Mouse (Mus musculus): ENCODE measurements around the gene Irs3.

Irs3 gene

DNA sequence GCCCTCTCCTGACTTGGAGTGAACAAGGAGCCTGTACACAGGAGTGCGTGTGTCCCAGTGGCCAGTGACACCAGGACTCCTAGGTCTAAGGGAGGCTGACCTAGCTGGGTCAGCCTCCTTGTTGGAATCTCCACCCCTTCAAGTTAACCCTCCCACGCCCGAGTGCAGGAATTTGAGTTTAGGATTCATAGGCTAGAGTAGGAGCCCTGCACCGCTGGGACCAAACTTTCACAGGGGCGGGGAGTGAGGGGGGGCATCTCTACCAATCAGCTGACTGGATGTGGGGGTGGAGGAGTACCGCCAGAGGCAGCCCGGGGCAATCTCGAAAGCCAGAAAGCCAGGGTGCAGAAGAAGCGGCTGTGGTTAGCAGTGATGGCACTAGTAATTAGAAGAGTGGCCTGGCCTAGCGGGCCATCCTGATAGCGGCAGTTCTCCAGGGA, at the start of gene Irs3:
Gene Irs3, minus strand, starts transcription at position 63 of the 440 bp plus-strand sequence.
- no peak for DNase-seq (ENCODE audit: low read depth, low spot score)

GRCm38 (mm10) chr5:137694796-137695195, 49.3 kb upstream of the Irs3 start:
- no peak for DNase-seq (ENCODE audit: low read depth, low spot score)

DNA sequence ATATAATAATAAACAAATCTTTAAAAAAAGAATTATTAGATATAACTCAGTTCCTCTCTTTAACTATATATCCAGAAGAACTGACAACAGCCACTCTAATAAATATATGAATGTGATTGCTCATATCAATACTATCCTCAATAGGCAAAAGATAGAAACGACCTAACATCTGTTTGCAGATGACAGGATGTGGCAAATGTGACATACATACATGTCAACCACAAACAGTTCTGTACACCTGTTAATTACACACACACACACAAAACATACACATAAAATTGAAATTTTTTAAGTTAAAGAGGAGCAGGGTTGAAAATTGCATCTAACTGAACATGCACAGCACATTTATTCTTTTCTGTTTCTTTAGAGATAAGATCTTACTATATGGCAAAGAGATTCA, 46.4 kb upstream of the Irs3 start:
- DNase-seq (ENCODE audit: low read depth, low spot score): no peak

DNA sequence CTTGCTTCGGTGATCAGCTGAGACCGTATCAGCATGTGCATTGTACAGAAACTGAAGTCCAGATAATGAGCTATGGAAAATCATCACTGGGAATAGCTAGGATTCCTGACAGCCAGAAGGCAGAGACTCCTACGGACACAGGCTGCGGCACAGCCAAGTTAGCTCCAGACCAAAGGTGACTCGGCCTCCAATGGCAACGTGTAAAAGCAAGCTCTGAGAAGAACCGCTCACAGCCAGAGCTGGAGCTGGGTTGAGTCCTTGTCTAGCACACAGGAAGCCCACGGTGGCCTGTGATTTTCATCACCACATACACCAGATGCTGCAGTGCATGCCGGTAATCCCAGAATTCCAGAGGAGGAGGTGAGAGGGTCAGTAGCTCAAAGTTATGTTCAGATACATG, 45.0 kb upstream of the Irs3 start:
- no peak for DNase-seq (ENCODE audit: low read depth, low spot score)

- no peak for DNase-seq (ENCODE audit: low read depth, low spot score)
Measured at GRCm38 (mm10) chr5:137689974-137690373, 44.5 kb upstream of the Irs3 start.

DNA sequence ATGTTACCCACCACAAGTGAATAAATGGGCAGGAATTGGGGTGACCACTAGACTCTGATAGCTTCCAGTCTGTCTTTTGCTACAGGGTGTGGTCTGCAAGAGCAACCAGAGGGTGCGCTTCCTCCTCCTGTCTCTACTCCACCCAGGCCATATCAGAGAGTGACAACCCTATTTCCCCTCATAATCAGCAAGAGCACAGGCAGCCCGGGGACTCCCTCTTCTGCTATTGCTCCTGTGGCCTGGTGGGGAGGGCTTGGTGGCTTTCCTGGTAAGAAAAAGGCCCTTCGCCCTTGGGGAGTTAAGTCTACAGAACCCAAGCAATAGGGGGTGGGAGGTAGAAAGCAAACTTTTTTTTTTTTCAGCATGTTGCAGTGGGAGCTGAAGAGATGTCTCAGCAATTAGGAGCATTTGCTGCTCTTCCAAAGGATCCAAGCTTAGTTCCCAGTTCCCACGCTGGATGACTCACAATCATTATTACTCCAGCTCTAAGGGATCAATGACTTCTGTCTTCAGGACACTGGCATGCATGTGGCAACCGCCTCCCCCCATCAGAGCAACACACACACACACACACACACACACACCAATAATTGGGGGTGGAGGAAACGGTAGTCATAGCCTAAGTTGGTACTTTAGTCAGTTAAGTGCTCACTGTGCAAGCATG, 40.7 kb upstream of the Irs3 start:
- no peak for DNase-seq (ENCODE audit: low read depth, low spot score)

DNA sequence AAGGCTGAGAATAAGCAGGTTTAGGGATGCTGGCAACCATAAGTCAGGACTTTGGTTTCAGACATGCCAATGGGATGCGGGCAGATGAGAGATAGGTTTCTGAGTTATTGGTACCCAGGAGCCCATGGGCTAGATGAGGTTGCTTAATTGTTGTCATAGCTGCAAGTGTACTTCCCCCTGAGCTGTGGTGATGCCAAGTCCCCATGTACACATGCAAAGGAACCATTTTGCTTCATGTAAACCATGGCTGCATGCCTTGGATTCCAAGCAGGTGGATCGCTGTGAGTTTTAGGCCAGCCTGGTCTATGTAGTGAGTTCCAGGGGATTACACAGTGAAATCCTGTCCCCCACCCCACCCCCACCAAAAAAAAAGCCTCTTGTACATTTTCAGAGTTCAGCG, 40.1 kb upstream of the Irs3 start:
- DNase-seq (ENCODE audit: low read depth, low spot score): no peak

- peak; percentile 98 for DNase-seq (ENCODE audit: low read depth, low spot score)
Measured at GRCm38 (mm10) chr5:137684294-137685123, 39.0 kb upstream of the Irs3 start, which contains the start of gene Agfg2. Agfg2 (minus strand) TSS chr5:137684726.

DNA sequence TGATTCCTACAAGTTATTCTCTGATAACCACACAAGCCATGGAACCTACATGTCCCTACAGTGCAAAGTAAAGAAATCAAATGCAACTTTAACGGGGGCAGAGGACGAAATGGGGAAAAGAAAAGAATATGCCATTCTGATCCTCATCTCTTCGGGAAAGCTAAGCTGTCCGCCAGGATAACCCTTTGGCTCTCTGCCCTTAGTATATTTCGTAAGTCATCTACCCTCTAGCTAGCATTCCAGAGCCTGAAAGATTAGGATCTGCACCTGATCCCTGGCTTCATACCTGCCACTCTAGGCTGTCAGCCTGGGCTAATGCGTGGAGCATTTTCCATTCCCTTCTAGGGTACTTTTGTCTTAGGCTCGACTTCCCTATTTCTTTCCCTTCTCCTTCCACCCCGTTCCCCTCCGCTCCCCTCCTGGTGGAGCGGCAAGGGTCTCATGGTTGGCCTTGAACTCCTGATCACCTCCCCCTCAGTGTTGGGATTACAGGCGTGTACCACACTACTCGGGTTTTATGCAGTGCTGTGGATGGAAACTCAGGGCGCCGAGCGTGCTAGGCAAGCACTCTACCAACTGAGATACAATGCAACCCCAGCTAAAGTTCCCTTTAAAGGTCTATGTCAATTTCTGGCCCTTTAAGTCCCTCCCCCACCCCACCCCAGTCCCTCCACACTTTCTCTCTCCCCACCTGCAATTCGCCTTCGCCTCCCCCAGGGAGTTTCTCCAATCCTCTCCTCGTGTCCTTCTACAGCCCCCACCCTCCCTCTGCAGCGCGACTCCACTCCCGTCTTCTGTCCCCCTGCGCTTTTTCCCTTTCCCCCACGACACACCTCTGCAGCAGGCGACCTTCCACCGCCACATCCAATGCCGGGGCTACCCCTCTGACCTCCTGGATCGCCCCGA, 38.1 kb upstream of the Irs3 start:
- DNase-seq (ENCODE audit: low read depth, low spot score): no peak

DNA sequence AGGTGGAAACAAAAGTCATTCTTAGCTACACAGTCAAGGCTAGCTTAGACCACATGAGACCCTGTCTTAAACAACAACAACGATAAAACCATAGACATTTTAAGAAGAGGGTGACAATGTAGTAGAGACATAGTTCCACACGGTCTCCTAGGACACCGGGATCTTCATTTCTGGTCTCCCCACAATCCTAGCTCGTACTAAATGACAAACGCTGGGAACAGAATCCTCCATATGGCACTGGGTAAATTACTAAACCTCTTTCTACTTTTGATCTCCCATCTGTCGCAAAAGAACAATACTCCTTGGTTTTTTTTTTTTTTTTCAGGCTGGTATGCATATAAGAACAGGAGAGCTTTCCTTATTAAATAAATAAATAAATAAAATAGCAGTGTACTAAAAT, 37.0 kb upstream of the Irs3 start:
- no peak for DNase-seq (ENCODE audit: low read depth, low spot score)

DNA sequence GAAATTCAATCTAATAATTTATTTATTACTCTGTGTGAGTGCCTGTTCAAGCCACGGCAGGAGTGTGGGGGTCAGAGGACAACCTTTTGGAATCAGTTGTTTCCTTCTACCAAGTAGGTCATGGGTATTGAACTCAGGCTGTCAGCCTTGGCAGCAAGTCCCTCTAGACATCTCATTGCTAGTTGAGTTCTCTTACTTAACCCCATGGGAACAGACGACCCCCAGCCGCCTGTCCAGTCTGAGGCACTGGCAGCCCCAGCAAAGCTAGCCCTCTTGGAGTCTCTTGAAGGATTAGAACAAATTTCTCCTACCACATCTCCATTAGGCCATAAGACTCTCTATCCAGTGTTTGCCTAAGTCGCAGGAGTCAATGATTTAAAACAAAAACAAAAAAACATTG, 34.2 kb upstream of the Irs3 start:
- DNase-seq (ENCODE audit: low read depth, low spot score): no peak

- no peak for DNase-seq (ENCODE audit: low read depth, low spot score)
Measured at GRCm38 (mm10) chr5:137678736-137679135, 33.2 kb upstream of the Irs3 start.

DNA sequence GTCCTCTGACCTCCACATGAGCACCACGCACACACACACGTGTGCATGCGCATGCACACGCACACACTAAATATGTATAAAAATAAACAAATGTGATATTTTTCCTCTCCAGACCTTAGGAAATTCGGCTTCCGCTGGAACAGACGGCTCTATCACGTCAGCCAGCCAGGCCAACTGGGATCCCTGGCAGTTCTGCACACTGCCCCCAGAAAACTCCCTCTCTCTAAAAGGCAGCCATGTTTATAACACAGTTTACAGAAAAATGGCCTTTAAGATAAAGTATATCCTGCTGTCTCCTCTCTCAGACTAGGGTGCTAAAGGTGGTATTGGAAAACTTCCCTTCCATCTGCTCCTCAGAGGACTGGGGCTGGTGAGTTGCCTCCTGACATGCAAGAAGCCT, 32.3 kb upstream of the Irs3 start:
- no peak for DNase-seq (ENCODE audit: low read depth, low spot score)

DNA sequence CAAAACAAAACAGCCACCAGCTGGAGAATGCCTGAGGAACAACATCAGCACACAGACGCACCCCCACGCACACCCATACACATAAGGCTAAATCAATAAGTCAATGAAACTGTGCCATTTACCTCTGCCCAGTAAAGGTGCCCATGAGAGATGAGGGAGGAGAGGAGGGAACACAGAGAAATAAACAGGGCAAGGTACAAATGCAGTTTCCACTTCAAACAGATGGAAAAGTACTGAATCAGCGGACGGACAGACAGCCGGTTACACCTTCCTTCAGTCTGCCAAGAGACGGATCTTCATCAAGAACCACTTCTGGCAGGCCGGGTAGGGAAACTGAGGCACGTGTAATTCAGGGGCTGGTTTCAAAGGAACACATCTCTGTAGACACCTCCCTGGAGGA, 29.3 kb upstream of the Irs3 start:
- no peak for DNase-seq (ENCODE audit: low read depth, low spot score)

DNA sequence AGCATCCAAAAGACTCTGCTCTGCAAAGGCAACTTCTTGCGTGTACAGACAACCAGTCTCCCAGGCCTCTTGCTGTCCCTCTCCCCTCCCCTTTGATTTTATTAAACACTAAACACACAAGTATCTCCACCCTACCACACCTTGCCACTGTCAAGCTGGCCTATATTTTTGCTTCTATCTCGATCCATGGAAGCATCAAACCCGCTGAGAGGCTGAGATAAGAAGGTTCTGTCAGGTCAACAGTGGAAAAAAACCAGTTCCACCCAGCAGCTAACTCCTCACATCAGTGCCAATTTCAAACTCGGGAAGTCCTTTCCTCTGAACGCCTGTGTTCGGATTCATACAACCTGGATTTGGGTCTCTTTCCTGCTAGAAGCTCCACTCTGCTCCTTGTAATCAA, 27.5 kb upstream of the Irs3 start:
- no peak for DNase-seq (ENCODE audit: low read depth, low spot score)

- no peak for DNase-seq (ENCODE audit: low read depth, low spot score)
Measured at GRCm38 (mm10) chr5:137672361-137672760, 26.8 kb upstream of the Irs3 start.

DNA sequence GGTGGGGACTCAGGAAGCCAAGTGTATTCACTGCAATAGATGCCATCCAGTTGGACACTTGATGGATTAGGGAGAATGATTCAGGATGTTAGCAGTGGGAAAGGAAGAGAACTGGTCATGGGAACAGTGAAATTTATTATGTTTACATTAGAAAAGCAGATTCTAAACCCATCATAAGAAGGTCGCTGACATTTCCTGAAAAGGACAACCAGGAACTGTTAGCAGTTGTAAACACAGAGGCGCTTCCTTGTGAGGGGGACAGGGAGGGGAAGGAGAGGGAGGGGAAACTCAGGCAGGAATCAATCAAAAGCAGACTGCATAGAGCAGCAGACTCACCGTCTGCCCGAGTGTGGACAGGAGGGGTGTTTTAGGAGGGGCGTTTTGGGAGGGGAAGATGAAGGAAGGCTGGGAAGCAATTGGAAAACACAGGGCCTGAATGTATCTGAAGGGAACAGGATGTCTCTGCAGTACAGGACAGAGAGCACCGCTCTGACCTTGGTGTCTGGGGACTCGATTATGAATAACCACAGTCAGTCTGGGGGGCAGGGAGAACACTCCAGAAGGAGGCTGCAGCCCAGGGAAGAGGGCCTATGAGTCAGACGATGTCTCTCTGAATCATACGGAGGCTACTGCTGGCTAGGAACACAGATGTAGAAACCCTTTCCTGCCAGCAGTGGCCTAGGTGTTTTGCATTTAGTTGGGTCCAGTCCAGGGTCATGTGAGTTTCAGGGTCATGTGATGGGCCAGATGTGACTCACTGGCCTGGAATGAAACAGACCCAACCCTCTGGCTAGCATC, 26.1 kb upstream of the Irs3 start:
- DNase-seq (ENCODE audit: low read depth, low spot score): no peak

DNA sequence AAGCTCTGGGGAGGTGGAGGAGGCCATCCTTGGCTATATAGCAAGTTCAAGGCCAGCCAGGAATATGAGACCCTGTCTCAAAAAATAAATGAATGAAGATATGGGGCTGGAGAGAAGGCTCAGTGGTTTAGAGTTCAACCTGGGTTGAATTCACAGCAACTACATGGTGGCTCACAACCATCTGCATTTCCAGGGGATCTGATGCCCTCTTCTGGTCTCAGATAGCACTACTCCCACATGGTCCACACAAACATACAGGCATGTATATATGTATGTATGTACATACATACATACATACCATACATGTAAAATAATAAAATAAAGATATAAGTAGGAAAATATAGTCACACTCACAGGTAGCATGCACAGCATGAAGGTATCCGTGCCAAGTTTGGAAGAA, 24.7 kb upstream of the Irs3 start:
- no peak for DNase-seq (ENCODE audit: low read depth, low spot score)

- no peak for DNase-seq (ENCODE audit: low read depth, low spot score)
Measured at GRCm38 (mm10) chr5:137668971-137669370, 23.5 kb upstream of the Irs3 start.

GRCm38 (mm10) chr5:137663057-137663456, 17.5 kb upstream of the Irs3 start:
- DNase-seq (ENCODE audit: low read depth, low spot score): no peak

- no peak for DNase-seq (ENCODE audit: low read depth, low spot score)
Measured at GRCm38 (mm10) chr5:137660064-137660688, 14.7 kb upstream of the Irs3 start.
